Mouse (Mus musculus) heart, postnatal 0 days (tissue): ENCODE results near the gene Erbb2.

ENCODE experiments used
- CTCF ChIP-seq: IDR thresholded peaks from 2 replicates; pipeline ENCODE4 v1.5.1; 2016; ENCODE audit warnings: antibody characterized with exemption, control low read depth, low read depth
- EP300 ChIP-seq: IDR thresholded peaks from 2 replicates; pipeline ENCODE4 v1.6.1; 2016; ENCODE audit warnings: antibody characterized with exemption, low read depth

DNA sequence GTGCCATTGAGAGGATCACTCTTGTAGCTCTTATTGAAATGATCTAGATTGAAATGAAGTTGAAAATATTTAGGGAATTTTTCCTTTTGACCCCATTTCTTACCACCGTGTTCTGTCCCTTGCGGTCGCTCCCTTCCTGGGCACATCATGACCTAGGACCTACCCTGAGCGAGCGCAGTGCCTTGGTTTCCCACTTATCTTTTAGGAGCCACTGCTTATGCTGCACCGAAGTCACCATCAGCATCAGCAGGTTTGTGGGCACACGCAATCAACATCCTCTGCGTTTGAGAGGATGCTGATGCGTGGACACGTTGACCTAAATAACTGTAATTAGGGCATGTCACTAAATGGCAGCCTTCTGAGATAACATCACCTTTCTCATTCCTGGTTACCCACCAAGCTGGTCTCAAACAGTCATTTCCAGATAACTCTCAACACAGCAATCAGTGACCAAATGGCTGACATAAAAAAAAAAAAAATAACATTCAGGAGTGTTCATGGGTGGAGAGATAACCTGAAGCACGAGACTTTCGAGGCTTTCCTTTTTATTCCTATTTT lies 67.7 kb downstream of the Erbb2 start:
- TF ChIP-seq CTCF (no peak), EP300 (no peak)
